ENCODE assay signal across 26 mouse cellular contexts in the genomic region with DNA sequence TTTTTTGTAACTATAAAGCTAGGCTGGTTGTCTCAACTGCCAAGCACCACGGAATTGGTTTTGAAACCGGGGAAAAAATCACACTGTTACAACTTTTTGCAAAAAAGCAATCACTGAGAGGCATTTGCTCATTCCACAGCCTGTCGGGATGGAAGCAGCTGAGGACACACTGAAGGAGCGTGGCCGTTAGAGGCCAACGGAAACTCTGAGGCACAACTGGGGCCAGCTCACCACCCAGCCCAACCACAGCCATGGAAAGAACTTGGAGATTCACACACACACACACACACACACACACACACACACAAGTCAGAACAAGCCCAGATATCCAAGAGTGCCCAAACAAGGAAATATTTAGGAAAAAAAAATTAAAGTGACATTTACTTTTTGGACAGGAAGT. TPM values are rescaled to one million over a fixed set of nuclear protein-coding genes. Genes with fewer than 3 reads are reported as not detected.
A peak's percentile ranks its signal among the peaks of the same experiment; 100 is the strongest.
DNase-seq lines count a peak whose midpoint lies in the region; ATAC-seq and TF ChIP-seq lines count a peak whose summit lies in the region.
"Had no signal": no experiment of that assay in that cellular context is flagged by ENCODE, and none has a peak within 500 bp of the region (broad histone marks: within the 10 kb centered on the region; RNA-seq: fewer than 3 reads in every experiment).

No protein-coding gene starts in this region.

- TF ChIP-seq CTCF in lung, postnatal 0 days (IDR thresholded peaks at IDR 0.05): no peak
- no peak for TF ChIP-seq CTCF in embryonic fibroblast, embryonic 13.5 days (IDR thresholded peaks at IDR 0.05; ENCODE audit: borderline replicate concordance, insufficient read depth, low read length)

- H3K9me3 ChIP-seq in lung, postnatal 0 days (ENCODE audit: low read length): no peaks in the 10 kb centered on the region
- H3K9me3 ChIP-seq: heart, embryonic 13.5 days; hindbrain, embryonic 10.5 days; limb, embryonic 15.5 days; liver, embryonic 15.5 days; midbrain, embryonic 15.5 days; stomach, embryonic 15.5 days had no signal

- peak; percentile 37 to 58 for DNase-seq in heart, postnatal 10 days
- DNase-seq in heart, adult 18-20 months: no peak
- DNase-seq in lung, postnatal 0 days (ENCODE audit: low spot score): peak; percentile 42
- no peak for DNase-seq in lung, postnatal 36 days
- no peak for DNase-seq in adrenal gland, adult 2 months
- DNase-seq: adrenal gland, postnatal 14 days; cerebellum, adult 11-12 months; cerebellum, postnatal 25 days; right cerebral cortex, postnatal 14 days; thymus, adult 18-20 months; thymus, postnatal 4 days had no signal

- no peak overlapping the region for H3K9ac ChIP-seq in lung, postnatal 0 days (replicated peaks; ENCODE audit: low read depth)
- H3K9ac ChIP-seq: heart, embryonic 13.5 days; limb, embryonic 15.5 days; liver, embryonic 15.5 days; midbrain, embryonic 15.5 days; stomach, embryonic 15.5 days had no signal

- no peaks in the 10 kb centered on the region for H3K4me1 ChIP-seq in lung, postnatal 0 days (ENCODE audit: insufficient read depth, low read depth, low read length)
- peaks cover 2% of the 10 kb centered on the region; the same call in 1 of the 2 replicates for H3K4me1 ChIP-seq in embryonic fibroblast, embryonic 13.5 days (ENCODE audit: control insufficient read depth, insufficient read depth, low read length)
- H3K4me1 ChIP-seq: heart, embryonic 13.5 days; liver, embryonic 15.5 days; midbrain, embryonic 15.5 days; stomach, embryonic 15.5 days had no signal

- 47% methylated on average over 6 of the region's 6 CpGs for WGBS in lung, postnatal 0 days

- TF ChIP-seq EP300 in lung, postnatal 0 days (IDR thresholded peaks at IDR 0.05): no peak

- no peak for TF ChIP-seq POLR2A in embryonic fibroblast, embryonic 13.5 days (IDR thresholded peaks at IDR 0.05; ENCODE audit: low read depth, low read length)

- H3K4me3 ChIP-seq in lung, postnatal 0 days (ENCODE audit: low read depth, low read length): no peak overlapping the region
- H3K4me3 ChIP-seq in embryonic fibroblast, embryonic 13.5 days (ENCODE audit: insufficient read depth, low read length): no peak overlapping the region
- H3K4me3 ChIP-seq: erythroblast, embryonic 14.5 days; heart, embryonic 13.5 days; hindbrain, embryonic 10.5 days; limb, embryonic 15.5 days; liver, embryonic 15.5 days; midbrain, embryonic 15.5 days; stomach, embryonic 15.5 days had no signal

- no peaks in the 10 kb centered on the region for H3K36me3 ChIP-seq in lung, postnatal 0 days (ENCODE audit: insufficient read depth, low read length)
- H3K36me3 ChIP-seq: heart, embryonic 13.5 days; hindbrain, embryonic 10.5 days; limb, embryonic 15.5 days; liver, embryonic 15.5 days; midbrain, embryonic 15.5 days; stomach, embryonic 15.5 days had no signal

- no peaks in the 10 kb centered on the region for H3K27me3 ChIP-seq in lung, postnatal 0 days (replicated peaks; ENCODE audit: insufficient read depth, low read length)
- H3K27me3 ChIP-seq: heart, embryonic 13.5 days; limb, embryonic 15.5 days; liver, embryonic 15.5 days; midbrain, embryonic 15.5 days; stomach, embryonic 15.5 days had no signal

- intact Hi-C loops in heart, postnatal 10 days (cut with DNase I): no loop called here

- H3K4me2 ChIP-seq in lung, postnatal 0 days (replicated peaks; ENCODE audit: low read depth, low read length): no peak overlapping the region
- H3K4me2 ChIP-seq: heart, embryonic 13.5 days; limb, embryonic 15.5 days; liver, embryonic 15.5 days; midbrain, embryonic 15.5 days; stomach, embryonic 15.5 days had no signal

- H3K27ac ChIP-seq in lung, postnatal 0 days (ENCODE audit: low read length): no peak overlapping the region
- H3K27ac ChIP-seq in embryonic fibroblast, embryonic 13.5 days (ENCODE audit: insufficient read depth, low read length): 0 out of 2 replicates have a peak overlapping the region, but pooled peaks have one; percentile 54
- H3K27ac ChIP-seq: heart, embryonic 13.5 days; hindbrain, embryonic 10.5 days; hindbrain, postnatal 0 days; limb, embryonic 15.5 days; liver, embryonic 15.5 days; midbrain, embryonic 15.5 days; stomach, embryonic 15.5 days had no signal

- ATAC-seq in lung, postnatal 0 days: peak; percentile 40; the same call in 1 of the 2 replicates
- peak; percentile 46; the same call in 1 of the 2 replicates for ATAC-seq in megakaryocyte progenitor cell, adult 5-6 weeks (replicated peaks; ENCODE audit: poor library complexity)
- ATAC-seq in megakaryocyte-erythroid progenitor cell, adult 5-6 weeks (replicated peaks; ENCODE audit: low FRiP score, low TSS enrichment, poor library complexity, severe bottlenecking): no peak
- ATAC-seq: activated CD4-positive, CD25-positive, alpha-beta regulatory T cell, adult 4 months; forebrain, embryonic 14.5 days; hindbrain, postnatal 0 days; intestine, postnatal 0 days; midbrain, embryonic 15.5 days had no signal

RNA-seq across cellular contexts. Expression of a gene that starts 29.6 kb away (rescaled TPM):
- total RNA-seq in heart, postnatal 10 days (2021): 1 to 10 TPM; 3.8 to 4.4 TPM
- 1 to 10 TPM; 2.1 to 2.2 TPM for total RNA-seq in heart, adult 18-20 months (2021)
- polyA plus RNA-seq in lung, postnatal 0 days (2015; fragmentation: Nextera tagmentation; extraction: Ambion mirVana): 12.8 and 13.8 TPM in 2 replicates
- polyA plus RNA-seq in embryonic fibroblast, embryonic 13.5 days (2011; ENCODE audit: insufficient read length, low read depth, missing spikeins): 19.3 and 21.7 TPM in 2 replicates
- 0.20 and 0.35 TPM in 2 replicates for total RNA-seq in megakaryocyte progenitor cell, adult 5-6 weeks (2015)
- total RNA-seq in megakaryocyte progenitor cell, adult 5-6 weeks (2017): 0.17 and 0.54 TPM in 2 replicates
- total RNA-seq in adrenal gland, adult 2 months (2021): 1 to 10 TPM; 1.6 to 1.8 TPM
- polyA plus RNA-seq in adrenal gland, adult 2 months (2012; rRNA removed): 2.4 and 3.2 TPM in 2 replicates
- not detected in 2 replicates for total RNA-seq in megakaryocyte-erythroid progenitor cell, adult 5-6 weeks (2014; fragmentation: Nextera tagmentation)
- total RNA-seq in megakaryocyte-erythroid progenitor cell, adult 5-6 weeks (2017): 0.53 TPM in 1 of 2 replicates, not detected in the other
- total RNA-seq: neutrophil, adult 5-6 weeks had no signal
- polyA plus RNA-seq: activated CD4-positive, CD25-positive, alpha-beta regulatory T cell, adult 4 months; erythroblast, embryonic 14.5 days had no signal

Comparison
In these comparisons a context has a peak if more than half of its experiments do, and no peak if none do; other contexts are left out.
1. DNase-seq: peak in heart, postnatal 10 days (2 of 2) and lung, postnatal 0 days (single experiment); none in heart, adult 18-20 months (0 of 2), lung, postnatal 36 days (single experiment) and adrenal gland, adult 2 months (single experiment).